Comparison of ENCODE assay signal across 12 mouse cellular contexts in genomic region chr5:64580786-64581445, GRCm38 (mm10).
DNase-seq lines count a peak whose midpoint lies in the region; ATAC-seq lines count a peak whose summit lies in the region.
"Had no signal": no experiment of that assay in that cellular context is flagged by ENCODE, and none has a peak within 500 bp of the region (broad histone marks: within the 10 kb centered on the region; RNA-seq: fewer than 3 reads in every experiment).

No protein-coding gene starts in this region.

- no peak overlapping the region for H3K4me3 ChIP-seq in forebrain, embryonic 11.5 days (ENCODE audit: low read depth, low read length)
- H3K4me3 ChIP-seq in forebrain, embryonic 16.5 days (replicated peaks; ENCODE audit: low read length) = no peak overlapping the region
- H3K4me3 ChIP-seq: hindbrain, embryonic 12.5 days; midbrain, embryonic 15.5 days had no signal

- H3K36me3 ChIP-seq in forebrain, embryonic 11.5 days (ENCODE audit: control insufficient read depth, insufficient read depth, low read length) = no peaks in the 10 kb centered on the region
- no peaks in the 10 kb centered on the region for H3K36me3 ChIP-seq in forebrain, embryonic 16.5 days (ENCODE audit: control insufficient read depth, insufficient read depth)
- H3K36me3 ChIP-seq: hindbrain, embryonic 12.5 days; midbrain, embryonic 15.5 days had no signal

- no peak overlapping the region for H3K27ac ChIP-seq in forebrain, embryonic 11.5 days (ENCODE audit: low read depth, low read length)
- H3K27ac ChIP-seq in forebrain, embryonic 16.5 days (ENCODE audit: low read length) = no peak overlapping the region
- H3K27ac ChIP-seq: midbrain, embryonic 15.5 days had no signal

- no peaks in the 10 kb centered on the region for H3K9me3 ChIP-seq in forebrain, embryonic 11.5 days (ENCODE audit: control insufficient read depth, low read length)
- no peaks in the 10 kb centered on the region for H3K9me3 ChIP-seq in forebrain, embryonic 16.5 days (ENCODE audit: control insufficient read depth, low read length)
- H3K9me3 ChIP-seq: hindbrain, embryonic 12.5 days; midbrain, embryonic 15.5 days had no signal

- WGBS in forebrain, embryonic 11.5 days = 84% methylated on average over 6 of the region's 6 CpGs
- 92% methylated on average over 6 of the region's 6 CpGs for WGBS in forebrain, embryonic 16.5 days

- no peaks in the 10 kb centered on the region for H3K27me3 ChIP-seq in forebrain, embryonic 11.5 days (ENCODE audit: control insufficient read depth, insufficient read depth, low read length)
- H3K27me3 ChIP-seq in forebrain, embryonic 16.5 days (replicated peaks; ENCODE audit: control insufficient read depth, insufficient read depth, low read length) = no peaks in the 10 kb centered on the region
- H3K27me3 ChIP-seq: hindbrain, embryonic 12.5 days; midbrain, embryonic 15.5 days had no signal

- no peak overlapping the region for H3K9ac ChIP-seq in forebrain, embryonic 11.5 days (ENCODE audit: low read length)
- H3K9ac ChIP-seq in forebrain, embryonic 16.5 days (replicated peaks; ENCODE audit: low read depth, low read length) = no peak overlapping the region
- H3K9ac ChIP-seq: hindbrain, embryonic 12.5 days; midbrain, embryonic 15.5 days had no signal

- peaks cover 9% of the 10 kb centered on the region for H3K4me1 ChIP-seq in forebrain, embryonic 11.5 days (replicated peaks; ENCODE audit: control insufficient read depth, insufficient read depth, low read length)
- H3K4me1 ChIP-seq in forebrain, embryonic 16.5 days (replicated peaks; ENCODE audit: control insufficient read depth, insufficient read depth, low read length) = peaks cover 10% of the 10 kb centered on the region

- no peak; the same call in 1 of the 2 replicates for ATAC-seq in forebrain, embryonic 11.5 days (replicated peaks; ENCODE audit: low FRiP score)
- no peak for ATAC-seq in forebrain, embryonic 16.5 days

- DNase-seq in forebrain, embryonic 11.5 days (ENCODE audit: low spot score) = peak; percentile 28
- DNase-seq in spleen, postnatal 10 days (ENCODE audit: low spot score in 2 of 2) = peak; percentile 48 to 68
- no peak for DNase-seq in spleen, adult 12 weeks (ENCODE audit: low spot score)
- peak; percentile 81 for DNase-seq in liver
- no peak for DNase-seq in right cerebral cortex, postnatal 4 days
- DNase-seq in ovary, postnatal 10 days (ENCODE audit: low spot score) = no peak
- DNase-seq in frontal cortex, postnatal 14 days (ENCODE audit: low spot score in 2 of 2) = no peak
- DNase-seq: cerebellum, adult 8-10 months; retina, postnatal 1 day had no signal

- no peak overlapping the region for H3K4me2 ChIP-seq in forebrain, embryonic 11.5 days (ENCODE audit: low read depth, low read length, severe bottlenecking)
- no peak overlapping the region for H3K4me2 ChIP-seq in forebrain, embryonic 16.5 days (ENCODE audit: low read length)
- H3K4me2 ChIP-seq: hindbrain, embryonic 12.5 days; midbrain, embryonic 15.5 days had no signal

Comparison
In these comparisons a context has a peak if more than half of its experiments do, and no peak if none do; other contexts are left out.
1. DNase-seq: peak in forebrain, embryonic 11.5 days (single experiment), spleen, postnatal 10 days (2 of 2) and liver (single experiment); none in spleen, adult 12 weeks (single experiment), right cerebral cortex, postnatal 4 days (single experiment), ovary, postnatal 10 days (single experiment) and frontal cortex, postnatal 14 days (0 of 2).